Mouse (Mus musculus) neural tube, embryonic 13.5 days (tissue): ENCODE measurements around the gene Adra2b. TPM values are rescaled to one million over a fixed set of nuclear protein-coding genes. Genes with fewer than 3 reads are reported as not detected.

Experiments used
- ATAC-seq: fragments of 200-750 bp; cut with Nextera tagmentation; 2 replicates; pipeline ENCODE4 v1.8.0; 2017; ENCODE audit warnings: low read depth, mild to moderate bottlenecking, moderate TSS enrichment, moderate library complexity
- H3K27ac ChIP-seq: fragments of 300-500 bp; sonication (generic); replicated peaks from 2 replicates; pipeline ENCODE4 v1.5.1; 2015; ENCODE audit warnings: moderate library complexity, mild to moderate bottlenecking, inconsistent platforms
- H3K27me3 ChIP-seq: fragments of 300-500 bp; sonication (generic); 2 replicates; pipeline ENCODE4 v1.6.1; 2015; ENCODE audit warnings: mild to moderate bottlenecking, inconsistent platforms
- H3K36me3 ChIP-seq: fragments of 300-500 bp; sonication (generic); 2 replicates; pipeline ENCODE4 v1.6.1; 2015; ENCODE audit warnings: mild to moderate bottlenecking, inconsistent platforms
- H3K4me1 ChIP-seq: fragments of 300-500 bp; sonication (generic); replicated peaks from 2 replicates; pipeline ENCODE4 v1.6.1; 2015; ENCODE audit warnings: inconsistent platforms
- H3K4me2 ChIP-seq: fragments of 300-500 bp; sonication (generic); 2 replicates; pipeline ENCODE4 v1.6.1; 2015; ENCODE audit warnings: inconsistent platforms, mild to moderate bottlenecking, moderate library complexity
- H3K4me3 ChIP-seq: fragments of 300-500 bp; sonication (generic); 2 replicates; pipeline ENCODE4 v1.5.1; 2015; ENCODE audit warnings: mild to moderate bottlenecking, inconsistent platforms
- H3K9ac ChIP-seq: fragments of 300-500 bp; sonication (generic); 2 replicates; pipeline ENCODE4 v1.6.1; 2015; ENCODE audit warnings: moderate library complexity, mild to moderate bottlenecking, inconsistent platforms
- H3K9me3 ChIP-seq: fragments of 300-500 bp; sonication (generic); 2 replicates; pipeline ENCODE4 v1.6.1; 2016; ENCODE audit warnings: inconsistent platforms
- WGBS: fragments of 180-500 bp; shearing (Covaris S2); methylation state at CpG from one replicate; pipeline ENCODE4 v1.1.7; 2015; 5-methylcytosine and 5-hydroxymethylcytosine counted together
- polyA plus RNA-seq: library from polyadenylated mRNA; unstranded; fragments of >200 nt; fragmentation: Nextera tagmentation; extraction: Ambion mirVana; gene quantifications from 2 replicates; pipeline ENCODE4 v1.2.1, GENCODE M21; 2015

The Adra2b gene
- polyA plus RNA-seq = 0.32 and 0.45 TPM in 2 replicates

- peak within 1 kb of the TSS; percentile 53 for H3K9ac ChIP-seq
These were observed at the start of gene Adra2b for GRCm38 (mm10) chr2:127362459-127363281. Gene Adra2b, plus strand, starts transcription at chr2:127363208.

DNA sequence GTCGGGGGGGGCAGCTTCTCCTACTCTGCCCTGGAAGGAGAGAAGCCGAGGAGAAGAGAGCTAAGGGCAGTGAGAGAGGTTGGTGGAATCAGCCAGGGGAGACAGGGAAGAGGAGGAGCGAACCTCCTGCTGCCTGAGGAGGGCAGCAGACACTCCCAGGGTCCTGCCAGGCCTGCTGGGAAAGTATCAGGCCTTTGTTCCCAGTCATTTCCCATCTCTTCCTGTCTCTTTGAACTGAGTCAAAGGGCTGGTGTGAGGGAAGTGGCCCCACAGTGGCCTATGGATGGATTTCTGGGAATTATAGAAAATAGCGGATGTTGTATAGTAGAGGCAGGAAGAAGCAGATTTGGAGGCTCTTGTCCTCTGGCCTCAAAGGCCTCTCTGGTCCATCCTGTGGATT lies 49.1 kb upstream of the Adra2b start:
- no peaks in the 10 kb centered on the region for H3K4me1 ChIP-seq
- no peak overlapping the region for H3K4me2 ChIP-seq
- no peak overlapping the region for H3K4me3 ChIP-seq
- H3K27ac ChIP-seq = 0 out of 2 replicates have a peak overlapping the region, but pooled peaks have one; percentile 52
- WGBS = 54% methylated on average over 4 of the region's 4 CpGs
- no peaks in the 10 kb centered on the region for H3K27me3 ChIP-seq
- H3K9ac ChIP-seq = no peak overlapping the region
- no peak for ATAC-seq
- no peaks in the 10 kb centered on the region for H3K9me3 ChIP-seq
- H3K36me3 ChIP-seq = no peaks in the 10 kb centered on the region

More at GRCm38 (mm10) chr2:127362459-127363281, at the start of gene Adra2b:
- ATAC-seq = peak; percentile 87
- Histone ChIP-seq H3K27ac (no peak within 1 kb of the TSS), H3K4me2 (peak within 1 kb of the TSS; percentile 62), H3K9me3 (no peaks in the 10 kb centered on the region), H3K36me3 (no peaks in the 10 kb centered on the region), H3K4me3 (peak within 1 kb of the TSS; percentile 42), H3K27me3 (peaks cover 83% of the 10 kb centered on the region), H3K4me1 (peaks cover 17% of the 10 kb centered on the region)
- WGBS = under 1% methylated on average over 47 of the region's 49 CpGs

DNA sequence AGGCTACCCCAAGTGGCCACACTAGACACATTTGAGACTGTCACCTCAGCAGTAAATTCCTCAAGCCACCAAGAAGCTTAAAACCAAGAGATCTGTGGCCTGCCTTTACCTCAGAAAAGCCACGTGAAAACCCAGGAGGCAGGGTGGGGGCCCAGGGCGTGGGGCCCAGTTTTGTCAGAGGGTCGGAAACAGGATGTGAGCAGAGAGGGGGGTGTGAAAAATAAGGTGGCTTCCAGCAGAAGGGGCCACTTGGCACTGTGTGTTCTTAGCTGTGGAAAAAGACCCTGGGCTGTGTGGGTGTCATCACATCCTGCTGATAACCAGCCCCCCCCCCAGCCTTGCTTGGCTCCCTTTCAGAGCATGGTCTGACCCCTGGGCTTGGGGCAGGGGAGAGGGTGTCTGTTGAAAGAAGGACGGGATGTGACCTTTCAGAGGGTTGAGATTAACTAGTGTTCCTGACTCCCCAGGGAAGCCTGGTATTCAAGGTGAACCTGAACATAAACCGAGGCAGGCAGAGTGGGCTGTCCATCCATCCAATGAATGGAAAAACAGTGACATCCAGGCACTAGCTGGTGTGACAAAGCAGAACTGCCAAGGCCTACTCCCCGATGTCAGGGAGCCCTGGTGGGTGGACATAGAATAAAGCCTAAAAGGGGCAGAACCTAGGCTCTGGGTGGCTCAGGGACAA lies 48.4 kb upstream of the Adra2b start:
- WGBS = 80% methylated on average over 6 of the region's 6 CpGs
- Histone ChIP-seq H3K27me3 (no peaks in the 10 kb centered on the region), H3K36me3 (no peaks in the 10 kb centered on the region), H3K9me3 (no peaks in the 10 kb centered on the region), H3K9ac (no peak overlapping the region), H3K4me3 (no peak overlapping the region), H3K4me1 (no peaks in the 10 kb centered on the region), H3K27ac (peak overlapping the region; percentile 52; the same call in 1 of the 2 replicates), H3K4me2 (no peak overlapping the region)
- no peak for ATAC-seq

GRCm38 (mm10) chr2:127315155-127315470 lies 47.9 kb upstream of the Adra2b start:
- no peaks in the 10 kb centered on the region for H3K4me1 ChIP-seq
- no peaks in the 10 kb centered on the region for H3K9me3 ChIP-seq
- ATAC-seq = no peak
- no peak overlapping the region for H3K27ac ChIP-seq
- H3K27me3 ChIP-seq = no peaks in the 10 kb centered on the region
- no peaks in the 10 kb centered on the region for H3K36me3 ChIP-seq
- no peak overlapping the region for H3K4me3 ChIP-seq
- H3K9ac ChIP-seq = no peak overlapping the region
- WGBS = 100% methylated on average over 1 of the region's 1 CpGs
- no peak overlapping the region for H3K4me2 ChIP-seq

DNA sequence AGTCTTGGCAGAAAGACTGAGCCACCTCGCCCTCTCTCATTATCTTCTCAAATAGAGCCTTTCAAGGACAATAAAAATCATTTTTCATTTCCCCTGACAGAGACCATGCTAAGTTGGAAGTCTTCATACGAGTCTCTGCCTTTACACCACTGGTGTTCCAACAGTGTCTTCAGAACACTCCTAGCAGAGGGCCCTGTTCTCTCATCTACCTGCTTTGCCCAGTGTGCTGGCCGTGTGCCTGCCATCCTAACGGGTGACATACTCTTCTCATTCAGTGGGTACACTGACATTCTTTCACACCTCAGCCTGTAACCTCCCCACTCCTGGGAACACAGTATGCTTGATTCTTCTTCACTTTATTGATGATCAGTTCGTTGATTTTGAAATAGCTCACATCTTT lies 46.6 kb upstream of the Adra2b start:
- H3K4me2 ChIP-seq = no peak overlapping the region
- H3K36me3 ChIP-seq = no peaks in the 10 kb centered on the region
- H3K27ac ChIP-seq = no peak overlapping the region
- H3K4me3 ChIP-seq = no peak overlapping the region
- no peaks in the 10 kb centered on the region for H3K9me3 ChIP-seq
- H3K27me3 ChIP-seq = no peaks in the 10 kb centered on the region
- no peaks in the 10 kb centered on the region for H3K4me1 ChIP-seq
- ATAC-seq = no peak
- H3K9ac ChIP-seq = no peak overlapping the region
- WGBS = 74% methylated on average over 5 of the region's 5 CpGs

DNA sequence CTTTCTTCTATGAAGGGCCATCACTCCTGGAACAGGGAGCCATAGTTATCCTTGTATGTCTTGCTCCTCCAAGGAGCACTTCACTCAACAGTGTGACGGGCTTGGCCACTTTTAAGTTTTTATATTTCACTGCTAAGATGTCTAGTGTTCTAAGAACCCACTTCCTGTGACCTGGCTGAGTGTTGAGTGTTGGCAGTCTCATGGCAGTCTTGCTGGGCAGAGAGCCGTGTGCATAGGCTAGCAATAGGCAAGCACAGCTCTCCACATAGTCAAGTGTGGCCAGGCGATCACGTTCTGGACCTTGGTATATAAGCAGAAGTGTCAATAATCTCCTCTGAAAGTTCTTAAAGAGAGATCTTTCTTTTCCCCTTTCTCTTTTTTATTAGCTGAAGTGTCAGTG lies 44.9 kb upstream of the Adra2b start:
- WGBS = 90% methylated on average over 4 of the region's 4 CpGs
- no peak overlapping the region for H3K4me3 ChIP-seq
- no peaks in the 10 kb centered on the region for H3K27me3 ChIP-seq
- no peak overlapping the region for H3K4me2 ChIP-seq
- H3K27ac ChIP-seq = no peak overlapping the region
- H3K9ac ChIP-seq = no peak overlapping the region
- H3K36me3 ChIP-seq = no peaks in the 10 kb centered on the region
- ATAC-seq = no peak
- no peaks in the 10 kb centered on the region for H3K4me1 ChIP-seq
- H3K9me3 ChIP-seq = no peaks in the 10 kb centered on the region

- Histone ChIP-seq H3K9ac (no peak overlapping the region), H3K9me3 (no peaks in the 10 kb centered on the region), H3K4me2 (no peak overlapping the region), H3K36me3 (no peaks in the 10 kb centered on the region), H3K4me1 (no peaks in the 10 kb centered on the region), H3K27ac (no peak overlapping the region), H3K27me3 (no peaks in the 10 kb centered on the region), H3K4me3 (no peak overlapping the region)
- no peak for ATAC-seq
- WGBS = 81% methylated on average over 4 of the region's 4 CpGs
These were observed 43.9 kb upstream of the Adra2b start for GRCm38 (mm10) chr2:127319071-127319470.

- H3K36me3 ChIP-seq = no peaks in the 10 kb centered on the region
- no peak for ATAC-seq
- H3K4me2 ChIP-seq = no peak overlapping the region
- H3K9me3 ChIP-seq = no peaks in the 10 kb centered on the region
- H3K4me1 ChIP-seq = no peaks in the 10 kb centered on the region
- no peak overlapping the region for H3K9ac ChIP-seq
- H3K27ac ChIP-seq = no peak overlapping the region
- no peaks in the 10 kb centered on the region for H3K27me3 ChIP-seq
- no peak overlapping the region for H3K4me3 ChIP-seq
- WGBS = 82% methylated on average over 6 of the region's 6 CpGs
These were observed 40.2 kb upstream of the Adra2b start for GRCm38 (mm10) chr2:127322671-127323285.

DNA sequence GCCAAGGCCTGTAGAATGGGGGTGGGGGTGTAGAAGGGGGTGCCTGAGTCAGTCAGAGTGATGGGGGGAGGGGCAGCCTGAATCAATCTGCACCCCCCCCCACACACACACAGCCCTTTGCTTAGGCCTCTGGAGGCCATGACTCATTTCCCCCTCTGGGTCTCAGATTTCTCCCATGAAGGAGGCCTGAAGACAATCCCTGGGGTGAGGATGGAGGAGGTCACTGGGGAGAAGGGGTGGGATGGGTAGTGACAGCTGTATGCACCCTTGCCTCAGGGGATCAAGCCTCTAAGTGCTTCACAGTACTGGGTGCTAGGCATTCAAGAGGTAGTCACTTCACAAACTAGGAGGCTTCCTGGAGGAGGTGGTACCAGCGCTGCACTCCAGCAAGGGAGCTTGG lies 39.3 kb upstream of the Adra2b start:
- WGBS = 91% methylated on average over 1 of the region's 1 CpGs
- H3K36me3 ChIP-seq = no peaks in the 10 kb centered on the region
- H3K4me1 ChIP-seq = no peaks in the 10 kb centered on the region
- no peak overlapping the region for H3K27ac ChIP-seq
- H3K9me3 ChIP-seq = no peaks in the 10 kb centered on the region
- H3K4me3 ChIP-seq = no peak overlapping the region
- H3K9ac ChIP-seq = no peak overlapping the region
- no peak overlapping the region for H3K4me2 ChIP-seq
- ATAC-seq = no peak
- H3K27me3 ChIP-seq = no peaks in the 10 kb centered on the region

DNA sequence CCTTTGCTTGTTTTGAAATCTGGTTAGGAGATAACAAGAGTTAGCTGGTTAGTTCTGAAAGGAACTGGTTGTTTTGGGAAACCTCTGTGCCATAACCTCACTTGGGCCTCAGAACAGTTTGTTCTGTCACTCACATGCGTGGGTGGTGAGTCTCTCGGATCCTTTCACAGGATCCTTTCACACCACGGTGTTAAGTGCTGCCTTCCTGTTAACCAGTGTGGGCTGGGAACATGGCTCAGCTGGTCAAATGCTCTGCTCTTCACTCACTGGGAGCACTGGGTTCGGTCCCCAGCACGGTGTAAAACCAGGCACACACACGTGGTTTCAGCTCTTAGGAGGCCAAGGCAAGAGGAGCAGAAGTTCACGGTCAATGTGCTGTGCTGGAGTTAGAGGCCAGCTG lies 38.6 kb upstream of the Adra2b start:
- no peak overlapping the region for H3K27ac ChIP-seq
- H3K27me3 ChIP-seq = no peaks in the 10 kb centered on the region
- WGBS = 71% methylated on average over 7 of the region's 7 CpGs
- ATAC-seq = no peak
- H3K4me2 ChIP-seq = no peak overlapping the region
- H3K4me1 ChIP-seq = no peaks in the 10 kb centered on the region
- no peaks in the 10 kb centered on the region for H3K9me3 ChIP-seq
- no peak overlapping the region for H3K9ac ChIP-seq
- H3K36me3 ChIP-seq = no peaks in the 10 kb centered on the region
- no peak overlapping the region for H3K4me3 ChIP-seq

DNA sequence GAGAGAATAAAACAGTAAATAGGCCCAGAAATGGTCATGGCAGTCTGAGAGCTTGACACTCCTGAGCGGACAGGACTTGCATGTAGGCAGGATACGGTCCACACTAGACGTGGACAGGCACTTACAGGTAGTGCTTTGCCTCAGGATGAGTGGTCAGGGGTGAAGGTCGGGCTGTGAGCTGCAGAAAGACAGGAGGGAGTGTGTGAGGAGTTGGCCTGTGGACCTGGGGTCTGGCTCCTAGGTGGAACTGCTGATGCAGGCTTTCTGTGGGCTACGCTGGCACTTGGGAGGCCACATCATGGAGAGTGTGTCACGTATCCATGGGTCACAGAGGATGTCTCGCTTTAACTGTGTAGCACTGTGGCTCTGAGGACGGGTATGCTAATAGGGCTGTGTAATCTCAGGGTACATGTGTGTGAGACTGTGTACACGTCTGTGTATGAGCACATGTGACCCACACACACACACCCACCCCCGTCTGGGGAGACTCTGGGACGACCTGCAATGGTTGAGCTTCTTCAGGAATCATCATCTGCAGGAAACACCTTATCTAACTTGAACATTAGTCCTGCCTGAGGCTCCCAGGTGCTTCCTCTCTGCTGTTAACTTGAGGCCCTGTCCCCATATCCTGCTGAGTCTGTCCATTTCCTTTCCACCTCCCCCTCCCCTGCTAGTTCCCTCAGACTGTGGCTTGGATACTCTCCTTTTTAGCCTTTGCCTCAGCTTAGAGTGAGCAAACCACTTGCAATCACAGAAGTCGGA lies 34.7 kb upstream of the Adra2b start:
- ATAC-seq = 0 out of 2 replicates have a peak, but pooled peaks have one; percentile 23
- H3K9me3 ChIP-seq = no peaks in the 10 kb centered on the region
- 70% methylated on average over 12 of the region's 12 CpGs for WGBS

More for the DNA sequence above, 34.7 kb upstream of the Adra2b start:
- no peaks in the 10 kb centered on the region for H3K36me3 ChIP-seq
- no peak overlapping the region for H3K4me2 ChIP-seq
- H3K27me3 ChIP-seq = no peaks in the 10 kb centered on the region
- no peaks in the 10 kb centered on the region for H3K4me1 ChIP-seq
- H3K27ac ChIP-seq = no peak overlapping the region
- H3K4me3 ChIP-seq = no peak overlapping the region
- no peak overlapping the region for H3K9ac ChIP-seq
